Mouse (Mus musculus) heart, embryonic 14.5 days (tissue): ENCODE measurements around the gene Sema4c. TPM values are rescaled to one million over a fixed set of nuclear protein-coding genes. Genes with fewer than 3 reads are reported as not detected.

Source experiments
- ATAC-seq: fragments of 200-750 bp; cut with Nextera tagmentation; 2 replicates; pipeline ENCODE4 v1.8.0; 2017; ENCODE audit warnings: low read depth, moderate TSS enrichment; ENCODE audit not compliant: insufficient number of reproducible peaks, insufficient read depth, low FRiP score
- H3K27ac ChIP-seq, 2 experiments: fragments of 200-500 bp in 1 of 2; fragments of 300-500 bp in 1 of 2; sonication (generic) in 1 of 2; replicated peaks in 1 of 2; 2 replicates each; pipeline ENCODE4 v1.5.1; 2012 to 2014; ENCODE audit warnings: low read depth in 2 of 2, low read length in 2 of 2, control low read depth in 1 of 2, mild to moderate bottlenecking in 1 of 2, mixed read lengths in 1 of 2; ENCODE audit not compliant: control insufficient read depth in 1 of 2, insufficient read depth in 1 of 2
- H3K27me3 ChIP-seq: fragments of 300-500 bp; sonication (generic); 2 replicates; pipeline ENCODE4 v1.6.1; 2014; ENCODE audit warnings: mild to moderate bottlenecking, low read length, control low read depth; ENCODE audit not compliant: control insufficient read depth, insufficient read depth
- H3K36me3 ChIP-seq: fragments of 300-500 bp; sonication (generic); 2 replicates; pipeline ENCODE4 v1.6.1; 2014; ENCODE audit warnings: mild to moderate bottlenecking, control low read depth, low read length, mixed read lengths; ENCODE audit not compliant: control insufficient read depth, insufficient read depth
- H3K4me1 ChIP-seq, 2 experiments: fragments of 200-500 bp in 1 of 2; fragments of 300-500 bp in 1 of 2; sonication (generic) in 1 of 2; 2 replicates each; pipeline ENCODE4 v1.6.1; 2012 to 2014; ENCODE audit warnings: low read length in 2 of 2, control low read depth in 1 of 2, mixed read lengths in 1 of 2; ENCODE audit not compliant: control insufficient read depth in 2 of 2, insufficient read depth in 2 of 2
- H3K4me2 ChIP-seq: fragments of 300-500 bp; sonication (generic); 2 replicates; pipeline ENCODE4 v1.6.1; 2014; ENCODE audit warnings: mild to moderate bottlenecking, low read length
- H3K4me3 ChIP-seq, 2 experiments: fragments of 200-500 bp in 1 of 2; fragments of 300-500 bp in 1 of 2; sonication (generic) in 1 of 2; 2 replicates each; pipeline ENCODE4 v1.5.1; 2012 to 2014; ENCODE audit warnings: low read length in 2 of 2, mild to moderate bottlenecking in 2 of 2, control low read depth in 1 of 2, low read depth in 1 of 2, moderate library complexity in 1 of 2; ENCODE audit not compliant: control insufficient read depth in 1 of 2, insufficient read depth in 1 of 2
- H3K9ac ChIP-seq: fragments of 300-500 bp; sonication (generic); 2 replicates; pipeline ENCODE4 v1.6.1; 2014; ENCODE audit warnings: mild to moderate bottlenecking, low read length
- H3K9me3 ChIP-seq: fragments of 300-500 bp; sonication (generic); 2 replicates; pipeline ENCODE4 v1.6.1; 2016; ENCODE audit warnings: low read length, control low read depth; ENCODE audit not compliant: control insufficient read depth
- WGBS: fragments of 180-500 bp; shearing (Covaris S2); extraction: QIAGEN DNeasy Blood & Tissue Kit; methylation state at CpG from one replicate; pipeline ENCODE4 v1.1.7; 2014; 5-methylcytosine and 5-hydroxymethylcytosine counted together
- polyA plus RNA-seq: library from polyadenylated mRNA; unstranded; fragments of >200 nt; fragmentation: Nextera tagmentation; extraction: Ambion mirVana; gene quantifications from 2 replicates; pipeline ENCODE4 v1.2.1, GENCODE M21; 2014

Gene Sema4c
- polyA plus RNA-seq, 1 experiment from 2014 or later: 1.6 TPM

DNA sequence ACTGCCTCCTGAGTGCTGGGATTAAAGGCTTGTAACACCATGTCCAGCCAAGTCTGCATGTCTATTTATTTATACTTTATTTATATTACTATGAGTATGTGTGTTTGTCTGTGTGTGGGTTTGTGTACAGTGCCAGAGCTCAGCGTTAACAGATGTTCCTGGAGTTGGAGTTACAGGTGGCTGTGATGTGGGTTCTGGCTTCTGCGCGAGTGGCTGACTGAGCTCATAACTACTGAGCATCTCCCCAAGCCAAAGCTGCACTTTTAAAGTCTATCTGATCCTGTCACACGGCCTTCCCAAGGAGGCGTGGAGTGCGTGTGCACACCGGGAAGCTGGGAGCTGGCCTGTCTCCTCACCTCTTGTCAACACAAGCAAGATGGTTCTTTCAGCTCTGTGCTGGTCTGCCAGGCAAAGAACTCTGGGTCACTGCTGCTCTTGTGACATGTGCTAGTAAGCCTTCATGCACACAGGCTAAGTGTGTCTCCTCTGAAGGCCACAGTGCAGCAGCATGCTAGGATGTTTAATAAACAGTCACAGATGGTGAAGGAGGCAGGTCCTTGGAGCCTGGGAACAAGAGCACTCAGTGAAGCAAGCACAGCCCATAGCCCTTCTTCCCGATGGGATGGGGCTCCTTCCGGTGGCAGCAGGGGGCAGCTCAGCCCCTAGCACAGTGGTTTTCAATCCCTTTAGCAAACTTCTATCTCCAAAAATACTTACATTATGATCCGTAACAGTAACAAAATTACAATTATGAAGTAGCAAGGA is 37.2 kb upstream of the Sema4c start:
- Histone ChIP-seq H3K36me3 (no peaks in the 10 kb centered on the region), H3K9me3 (no peaks in the 10 kb centered on the region), H3K9ac (no peak overlapping the region), H3K4me1 (peaks cover 17 to 18% of the 10 kb centered on the region in 2 experiments; a peak in 3 of 4 replicates), H3K27me3 (no peaks in the 10 kb centered on the region), H3K4me2 (no peak overlapping the region), H3K27ac (peak overlapping the region; percentile 8 to 76; a peak in 3 of 4 replicates), H3K4me3 (no peak overlapping the region)
- WGBS: 43% methylated on average over 10 of the region's 10 CpGs
- no peak for ATAC-seq

GRCm38 (mm10) chr1:36593099-36593498 is 35.0 kb upstream of the Sema4c start:
- Histone ChIP-seq H3K27me3 (no peaks in the 10 kb centered on the region), H3K4me1 (peaks cover 35 to 36% of the 10 kb centered on the region in 2 experiments), H3K9me3 (no peaks in the 10 kb centered on the region), H3K9ac (no peak overlapping the region), H3K27ac (no peak overlapping the region), H3K36me3 (no peaks in the 10 kb centered on the region), H3K4me3 (no peak overlapping the region), H3K4me2 (no peak overlapping the region)
- ATAC-seq: no peak
- 30% methylated on average over 1 of the region's 1 CpGs for WGBS

DNA sequence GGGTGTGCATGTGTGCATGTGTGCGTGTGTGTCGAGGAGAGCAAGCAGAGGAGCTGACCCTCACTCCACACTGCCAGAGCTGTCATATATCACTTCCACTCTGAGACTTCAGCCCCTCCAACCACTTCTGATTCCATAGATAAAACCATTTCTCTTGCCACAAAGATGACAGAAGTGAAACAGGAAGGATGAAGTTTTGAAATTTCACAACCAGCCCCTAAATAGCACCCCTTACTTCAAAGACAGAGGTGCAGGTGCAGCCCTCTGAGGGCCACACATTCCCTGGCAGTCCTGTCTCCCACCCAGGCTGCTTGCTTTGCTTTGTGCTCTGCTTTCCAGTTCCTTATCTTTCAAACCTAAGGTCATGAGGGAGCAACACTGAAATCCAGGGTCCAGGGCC is 33.3 kb upstream of the Sema4c start:
- no peak overlapping the region for H3K9ac ChIP-seq

DNA sequence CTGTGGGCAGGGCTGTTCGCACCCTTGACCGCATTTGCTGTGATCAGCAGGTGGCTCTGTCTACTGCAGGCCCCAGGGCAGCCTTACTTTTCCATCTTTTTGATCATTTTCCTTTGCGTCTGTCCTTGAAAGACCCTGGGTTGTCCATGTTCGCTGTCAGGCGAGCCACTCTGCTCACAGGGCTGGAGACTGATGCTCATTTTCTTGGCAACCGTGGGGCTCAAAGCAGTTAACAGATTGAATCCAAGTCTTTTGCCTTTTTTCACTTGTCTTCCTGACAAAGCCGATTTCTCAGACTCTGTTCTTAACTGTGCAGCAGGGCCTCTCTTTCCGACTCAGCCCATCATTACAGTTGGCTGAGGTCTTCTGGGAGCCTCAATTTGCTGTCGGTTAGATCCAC is 32.5 kb upstream of the Sema4c start:
- Histone ChIP-seq H3K9me3 (no peaks in the 10 kb centered on the region), H3K4me3 (no peak overlapping the region), H3K27me3 (no peaks in the 10 kb centered on the region), H3K36me3 (no peaks in the 10 kb centered on the region), H3K9ac (no peak overlapping the region), H3K4me1 (peaks cover 32 to 33% of the 10 kb centered on the region in 2 experiments), H3K27ac (no peak overlapping the region), H3K4me2 (no peak overlapping the region)
- ATAC-seq: no peak
- 79% methylated on average over 9 of the region's 9 CpGs for WGBS

More for the DNA sequence above, 33.3 kb upstream of the Sema4c start:
- H3K36me3 ChIP-seq: no peaks in the 10 kb centered on the region
- H3K27me3 ChIP-seq: no peaks in the 10 kb centered on the region
- H3K4me3 ChIP-seq: no peak overlapping the region
- no peaks in the 10 kb centered on the region for H3K9me3 ChIP-seq
- no peak overlapping the region for H3K4me2 ChIP-seq
- H3K4me1 ChIP-seq: peaks cover 35 to 38% of the 10 kb centered on the region in 2 experiments
- WGBS: 49% methylated on average over 2 of the region's 2 CpGs
- no peak for ATAC-seq
- H3K27ac ChIP-seq: no peak overlapping the region

GRCm38 (mm10) chr1:36589486-36589885 is 31.3 kb upstream of the Sema4c start:
- Histone ChIP-seq H3K9ac (0 out of 2 replicates have a peak overlapping the region, but pooled peaks have one; percentile 55), H3K36me3 (no peaks in the 10 kb centered on the region), H3K4me1 (peaks cover 29% of the 10 kb centered on the region in 2 experiments), H3K9me3 (no peaks in the 10 kb centered on the region), H3K27me3 (no peaks in the 10 kb centered on the region), H3K27ac (peak overlapping the region; percentile 38 to 50; a peak in 3 of 4 replicates), H3K4me2 (no peak overlapping the region), H3K4me3 (no peak overlapping the region)
- peak; percentile 41; the same call in 1 of the 2 replicates for ATAC-seq
- WGBS: 37% methylated on average over 6 of the region's 6 CpGs

DNA sequence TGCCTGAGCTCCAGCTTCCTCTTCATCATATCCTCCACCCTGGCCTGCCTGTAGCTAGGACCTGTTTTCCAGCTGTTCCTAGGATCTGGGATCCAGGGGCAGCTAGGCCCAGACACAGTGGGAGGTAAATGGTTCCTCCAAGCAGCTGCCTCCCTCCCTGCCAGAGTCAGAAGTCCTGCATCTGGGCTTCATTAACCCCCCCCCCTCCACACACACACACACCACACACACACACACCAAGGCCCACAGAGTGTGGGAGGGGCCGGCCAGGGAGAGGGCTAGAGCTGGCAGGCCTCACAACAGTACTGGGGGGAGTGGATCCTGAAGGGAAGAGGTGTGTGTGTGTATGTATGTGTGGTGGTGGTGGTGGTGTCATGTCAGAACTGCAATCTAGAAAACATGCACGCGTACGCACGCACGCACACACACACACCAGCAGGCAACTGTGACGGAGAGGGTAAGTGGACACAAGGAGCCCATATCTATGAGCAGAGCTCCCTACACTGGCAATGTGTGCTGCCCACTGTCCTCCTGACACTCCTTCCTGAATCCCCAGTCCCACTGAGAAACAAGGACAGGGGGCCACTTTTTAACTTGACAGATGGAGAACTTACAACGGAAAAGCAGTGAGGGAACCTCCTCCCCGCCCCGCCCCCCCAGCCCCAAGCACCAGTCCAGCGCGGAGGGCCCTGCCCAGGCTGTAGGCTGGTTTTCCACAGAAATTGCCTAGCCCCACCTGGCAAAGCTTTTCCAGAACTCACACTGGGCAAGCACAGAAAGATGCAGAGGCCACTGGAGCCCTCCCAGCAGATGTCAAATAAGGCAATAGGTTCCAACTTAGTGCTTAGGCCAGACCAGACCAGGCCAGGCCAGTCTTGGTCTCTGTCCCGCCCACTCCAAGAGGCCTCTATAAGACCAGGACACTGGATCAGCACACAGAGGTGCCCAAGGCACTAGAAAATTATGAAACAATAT is 30.6 kb upstream of the Sema4c start:
- Histone ChIP-seq H3K9me3 (no peaks in the 10 kb centered on the region), H3K27me3 (no peaks in the 10 kb centered on the region), H3K27ac (peak overlapping the region; percentile 38 to 50), H3K4me2 (0 out of 2 replicates have a peak overlapping the region, but pooled peaks have one; percentile 11), H3K4me3 (no peak overlapping the region), H3K36me3 (no peaks in the 10 kb centered on the region), H3K9ac (peak overlapping the region; percentile 55; the same call in 1 of the 2 replicates), H3K4me1 (peaks cover 36% of the 10 kb centered on the region in 2 experiments)
- peak; percentile 44; the same call in 1 of the 2 replicates for ATAC-seq
- WGBS: 66% methylated on average over 13 of the region's 13 CpGs

DNA sequence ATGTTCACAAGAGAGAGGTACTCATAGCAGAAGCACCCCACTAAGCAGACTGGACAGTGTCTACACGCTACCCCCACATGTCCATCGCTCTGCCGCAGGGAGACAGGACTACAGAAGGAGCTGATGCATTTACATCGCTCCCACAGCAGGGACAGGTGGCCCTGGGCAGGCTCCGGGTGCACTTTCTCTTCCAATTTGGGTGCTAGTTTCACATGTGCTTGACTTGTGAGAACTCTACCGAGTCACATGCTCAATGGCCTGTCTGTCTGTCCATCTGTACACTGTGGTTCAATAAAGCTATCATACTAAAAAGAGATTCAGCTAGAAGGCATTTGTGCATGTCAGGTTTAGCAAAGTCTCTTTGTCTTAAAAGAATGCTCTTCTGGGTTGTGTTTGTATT is 29.7 kb upstream of the Sema4c start:
- Histone ChIP-seq H3K9ac (no peak overlapping the region), H3K4me1 (peaks cover 41% of the 10 kb centered on the region in 2 experiments), H3K27me3 (no peaks in the 10 kb centered on the region), H3K9me3 (no peaks in the 10 kb centered on the region), H3K4me3 (no peak overlapping the region), H3K36me3 (no peaks in the 10 kb centered on the region), H3K27ac (no peak overlapping the region), H3K4me2 (no peak overlapping the region)
- 90% methylated on average over 6 of the region's 6 CpGs for WGBS
- ATAC-seq: no peak
